Mouse (Mus musculus): ENCODE measurements around the gene Pogk. TPM values are rescaled to one million over a fixed set of nuclear protein-coding genes. Genes with fewer than 3 reads are reported as not detected.

Gene Pogk
- polyA plus RNA-seq (2015; fragmentation: Nextera tagmentation; extraction: Ambion mirVana): 2.7 and 3.3 TPM in 2 replicates

DNA sequence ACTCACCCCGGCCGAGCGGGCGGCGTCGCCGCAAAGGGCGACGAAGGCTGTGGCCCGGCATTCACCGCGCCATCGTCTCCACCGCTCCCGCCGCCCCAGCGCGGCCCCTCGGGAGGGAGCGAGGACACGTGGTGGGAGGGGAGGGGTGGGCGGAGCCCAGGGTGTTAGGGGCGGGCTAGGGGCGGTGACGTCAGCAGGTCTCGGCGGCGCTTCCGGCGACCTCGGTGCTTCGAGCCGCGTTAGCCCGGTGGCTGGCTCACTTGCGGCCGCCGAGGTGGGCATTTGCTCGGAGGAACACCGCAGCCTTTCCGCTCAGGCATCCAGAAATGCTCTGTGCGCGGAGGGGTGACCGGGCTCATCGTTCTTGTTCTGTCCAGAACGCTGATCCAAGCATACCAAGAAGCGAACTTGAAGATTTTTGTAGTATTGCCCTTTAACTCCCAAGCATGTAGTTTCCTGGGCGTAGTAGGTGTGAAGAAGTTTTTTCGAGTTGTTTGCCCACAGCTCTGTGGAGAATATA lies at the start of gene Pogk:
Gene Pogk, minus strand, starts transcription at position 163 of the 520 bp plus-strand sequence.
- H3K4me2 ChIP-seq (replicated peaks; ENCODE audit: low read depth): peak within 1 kb of the TSS; percentile 94
- ATAC-seq: peak; percentile 93
- 2% methylated on average over 48 of the region's 49 CpGs for WGBS
- H3K27me3 ChIP-seq (replicated peaks; ENCODE audit: control insufficient read depth, insufficient read depth, low read length): no peaks in the 10 kb centered on the region
- H3K9me3 ChIP-seq (ENCODE audit: control insufficient read depth): no peaks in the 10 kb centered on the region
- no peaks in the 10 kb centered on the region for H3K4me1 ChIP-seq (replicated peaks; ENCODE audit: control insufficient read depth, insufficient read depth, low read length)
- peak within 1 kb of the TSS; percentile 68 for H3K4me3 ChIP-seq (ENCODE audit: low read depth, low read length)
- peak within 1 kb of the TSS; percentile 54 for H3K27ac ChIP-seq (ENCODE audit: low read depth, low read length)
- no peak for TF ChIP-seq CTCF (IDR thresholded peaks at IDR 0.05; ENCODE audit: low read depth)
- peaks cover 4% of the 10 kb centered on the region for H3K36me3 ChIP-seq (ENCODE audit: control insufficient read depth, insufficient read depth)
- H3K9ac ChIP-seq (ENCODE audit: low read depth, low read length): peak within 1 kb of the TSS; percentile 76

DNA sequence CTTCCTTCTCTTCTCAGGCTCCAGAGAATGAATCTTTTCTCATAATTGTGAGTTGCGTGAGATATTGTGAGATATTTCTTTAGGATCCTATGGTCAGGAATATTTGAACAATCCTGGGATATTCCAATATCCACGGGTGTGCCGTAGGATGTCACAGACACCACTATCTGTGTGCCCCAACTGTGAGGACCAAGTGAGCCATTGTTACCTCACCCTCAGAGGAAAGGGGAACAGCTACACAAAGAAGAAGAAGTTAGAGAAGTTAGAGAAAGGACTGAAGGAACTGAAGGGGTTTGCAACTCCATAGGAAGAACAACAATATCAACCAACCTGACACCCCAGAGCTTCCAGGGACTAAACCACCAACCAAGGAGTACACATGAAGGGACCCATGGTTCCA lies 32.3 kb upstream of the Pogk start:
- no peak overlapping the region for H3K4me3 ChIP-seq (ENCODE audit: low read depth, low read length)
- no peak overlapping the region for H3K4me2 ChIP-seq (replicated peaks; ENCODE audit: low read depth)
- H3K36me3 ChIP-seq (ENCODE audit: control insufficient read depth, insufficient read depth): no peaks in the 10 kb centered on the region
- H3K4me1 ChIP-seq (replicated peaks; ENCODE audit: control insufficient read depth, insufficient read depth, low read length): no peaks in the 10 kb centered on the region
- H3K9me3 ChIP-seq (ENCODE audit: control insufficient read depth): no peaks in the 10 kb centered on the region
- no peak for TF ChIP-seq CTCF (IDR thresholded peaks at IDR 0.05; ENCODE audit: low read depth)
- H3K9ac ChIP-seq (ENCODE audit: low read depth, low read length): no peak overlapping the region
- no peak overlapping the region for H3K27ac ChIP-seq (ENCODE audit: low read depth, low read length)
- H3K27me3 ChIP-seq (replicated peaks; ENCODE audit: control insufficient read depth, insufficient read depth, low read length): no peaks in the 10 kb centered on the region
- 89% methylated on average over 3 of the region's 3 CpGs for WGBS
- ATAC-seq: no peak

DNA sequence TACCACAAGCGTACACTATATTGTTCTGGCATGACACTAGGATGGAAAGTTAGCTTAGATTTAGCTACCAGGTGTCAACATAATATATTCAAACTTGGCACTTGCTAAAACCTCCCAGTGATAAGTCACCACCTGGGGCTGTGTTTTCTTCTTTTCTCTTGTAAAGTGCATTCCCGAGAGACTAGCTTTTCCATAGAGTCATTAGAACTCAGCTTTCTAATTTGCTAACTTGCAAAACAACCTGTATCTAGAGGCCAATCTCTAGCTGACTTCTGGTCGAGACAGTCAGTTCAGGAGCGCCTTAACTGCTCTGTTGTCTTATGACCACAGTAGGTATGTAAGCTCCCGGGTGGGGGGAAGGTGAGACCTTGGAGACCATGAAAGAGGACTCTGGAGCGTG lies 29.8 kb upstream of the Pogk start:
- Histone ChIP-seq H3K4me1 (replicated peaks; ENCODE audit: control insufficient read depth, insufficient read depth, low read length) (no peaks in the 10 kb centered on the region), H3K4me2 (replicated peaks; ENCODE audit: low read depth) (no peak overlapping the region), H3K36me3 (ENCODE audit: control insufficient read depth, insufficient read depth) (no peaks in the 10 kb centered on the region), H3K27me3 (replicated peaks; ENCODE audit: control insufficient read depth, insufficient read depth, low read length) (no peaks in the 10 kb centered on the region), H3K4me3 (ENCODE audit: low read depth, low read length) (no peak overlapping the region), H3K9ac (ENCODE audit: low read depth, low read length) (no peak overlapping the region), H3K27ac (ENCODE audit: low read depth, low read length) (no peak overlapping the region), H3K9me3 (ENCODE audit: control insufficient read depth) (no peaks in the 10 kb centered on the region)
- no peak for TF ChIP-seq CTCF (IDR thresholded peaks at IDR 0.05; ENCODE audit: low read depth)
- ATAC-seq: no peak
- WGBS: 60% methylated on average over 6 of the region's 6 CpGs

DNA sequence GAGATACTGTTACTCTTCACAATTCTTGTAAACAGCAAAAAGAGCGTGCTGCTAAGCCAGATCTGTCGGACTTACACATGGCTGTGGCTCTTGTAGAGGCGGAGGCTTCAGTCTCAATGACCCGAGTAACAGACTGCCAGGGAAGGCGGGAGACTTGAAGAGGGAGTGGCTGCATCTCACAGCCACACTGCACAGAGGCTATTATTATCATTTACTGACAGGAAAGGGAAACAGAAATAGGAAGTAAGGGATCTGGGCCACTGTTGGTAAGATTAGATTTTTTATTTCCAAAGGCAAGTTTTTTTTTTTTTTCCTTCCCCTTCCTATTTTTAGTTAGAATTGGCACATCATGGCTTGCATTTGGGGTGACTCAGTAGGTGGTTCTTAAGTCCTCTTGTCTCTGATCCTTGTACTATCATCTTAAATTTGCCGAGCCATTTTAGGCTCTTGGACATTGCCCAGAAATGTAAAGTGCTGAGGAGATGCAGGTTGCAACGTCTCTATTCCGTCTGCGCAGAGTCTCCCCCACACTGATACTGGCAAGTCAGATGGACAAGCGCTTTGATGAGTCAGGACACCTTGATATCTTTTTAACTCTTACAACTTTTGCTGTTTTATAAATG lies 20.3 kb upstream of the Pogk start:
- peak overlapping the region; percentile 17; the same call in 1 of the 2 replicates for H3K4me2 ChIP-seq (replicated peaks; ENCODE audit: low read depth)
- no peaks in the 10 kb centered on the region for H3K9me3 ChIP-seq (ENCODE audit: control insufficient read depth)
- no peak for ATAC-seq
- no peak overlapping the region for H3K9ac ChIP-seq (ENCODE audit: low read depth, low read length)
- no peak overlapping the region for H3K4me3 ChIP-seq (ENCODE audit: low read depth, low read length)
- WGBS: 43% methylated on average over 10 of the region's 10 CpGs
- no peak overlapping the region for H3K27ac ChIP-seq (ENCODE audit: low read depth, low read length)
- no peaks in the 10 kb centered on the region for H3K4me1 ChIP-seq (replicated peaks; ENCODE audit: control insufficient read depth, insufficient read depth, low read length)
- H3K36me3 ChIP-seq (ENCODE audit: control insufficient read depth, insufficient read depth): no peaks in the 10 kb centered on the region
- no peak for TF ChIP-seq CTCF (IDR thresholded peaks at IDR 0.05; ENCODE audit: low read depth)
- no peaks in the 10 kb centered on the region for H3K27me3 ChIP-seq (replicated peaks; ENCODE audit: control insufficient read depth, insufficient read depth, low read length)

DNA sequence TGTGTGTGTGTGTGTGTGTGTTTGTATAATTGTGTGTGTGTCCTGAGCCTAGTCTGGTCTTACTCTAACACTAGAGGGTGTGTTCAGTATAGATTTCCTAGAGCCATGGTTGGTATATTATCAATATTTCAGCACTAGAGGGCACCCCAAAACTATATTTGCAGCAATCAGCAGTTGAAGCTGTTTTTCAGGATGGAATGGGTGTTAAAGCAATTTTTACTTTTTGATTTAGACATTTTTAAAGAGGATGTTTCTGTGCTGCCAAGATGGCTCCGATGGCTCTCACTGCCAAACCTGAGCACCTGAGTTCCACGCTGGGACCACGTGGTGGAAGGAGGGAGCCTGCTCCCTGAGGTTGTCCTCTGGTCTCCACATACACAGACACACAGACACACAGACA lies 19.4 kb upstream of the Pogk start:
- Histone ChIP-seq H3K27ac (ENCODE audit: low read depth, low read length) (no peak overlapping the region), H3K4me2 (replicated peaks; ENCODE audit: low read depth) (no peak overlapping the region), H3K27me3 (replicated peaks; ENCODE audit: control insufficient read depth, insufficient read depth, low read length) (no peaks in the 10 kb centered on the region), H3K9me3 (ENCODE audit: control insufficient read depth) (no peaks in the 10 kb centered on the region), H3K4me3 (ENCODE audit: low read depth, low read length) (no peak overlapping the region), H3K9ac (ENCODE audit: low read depth, low read length) (no peak overlapping the region), H3K4me1 (replicated peaks; ENCODE audit: control insufficient read depth, insufficient read depth, low read length) (no peaks in the 10 kb centered on the region), H3K36me3 (ENCODE audit: control insufficient read depth, insufficient read depth) (no peaks in the 10 kb centered on the region)
- peak; percentile 61 for TF ChIP-seq CTCF (IDR thresholded peaks at IDR 0.05; ENCODE audit: low read depth)
- 73% methylated on average over 3 of the region's 3 CpGs for WGBS
- ATAC-seq: no peak

DNA sequence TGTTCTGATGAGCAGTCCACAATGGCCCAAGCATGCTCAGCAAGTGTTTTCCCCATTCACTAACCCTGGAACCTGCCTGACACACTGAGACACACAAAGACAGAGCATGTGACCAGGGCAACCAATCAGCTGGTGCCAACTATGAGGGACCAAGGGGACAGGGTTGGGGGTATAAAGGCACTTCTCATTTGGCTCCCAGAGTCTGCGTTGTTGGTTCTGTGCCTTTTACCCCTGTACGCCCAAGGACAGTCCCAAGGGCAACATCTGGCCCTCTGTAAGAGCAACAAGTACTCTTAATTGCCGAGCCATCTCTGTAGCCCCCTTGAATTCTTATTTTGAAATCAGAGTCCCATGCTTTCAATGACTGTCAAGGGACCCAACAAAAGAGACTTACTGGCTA lies 2.6 kb upstream of the Pogk start:
- Histone ChIP-seq H3K4me3 (ENCODE audit: low read depth, low read length) (no peak overlapping the region), H3K36me3 (ENCODE audit: control insufficient read depth, insufficient read depth) (no peaks in the 10 kb centered on the region), H3K27me3 (replicated peaks; ENCODE audit: control insufficient read depth, insufficient read depth, low read length) (no peaks in the 10 kb centered on the region), H3K27ac (ENCODE audit: low read depth, low read length) (no peak overlapping the region), H3K4me1 (replicated peaks; ENCODE audit: control insufficient read depth, insufficient read depth, low read length) (no peaks in the 10 kb centered on the region), H3K4me2 (replicated peaks; ENCODE audit: low read depth) (no peak overlapping the region), H3K9me3 (ENCODE audit: control insufficient read depth) (no peaks in the 10 kb centered on the region), H3K9ac (ENCODE audit: low read depth, low read length) (no peak overlapping the region)
- TF ChIP-seq CTCF (IDR thresholded peaks at IDR 0.05; ENCODE audit: low read depth): no peak
- WGBS: 95% methylated on average over 3 of the region's 3 CpGs
- no peak for ATAC-seq
